Mouse (Mus musculus) hindbrain, embryonic 16.5 days (tissue): ENCODE data around the gene Catsper3. TPM values are rescaled to one million over a fixed set of nuclear protein-coding genes. Genes with fewer than 3 reads are reported as not detected.
A peak's percentile ranks its signal among the peaks of the same experiment; 100 is the strongest.

Experiments
- ATAC-seq: fragments of 200-750 bp; cut with Nextera tagmentation; 2 replicates; pipeline ENCODE4 v1.8.0; 2017; ENCODE audit warnings: moderate TSS enrichment, moderate library complexity
- H3K27ac ChIP-seq: fragments of 300-500 bp; sonication (generic); 2 replicates; pipeline ENCODE4 v1.5.1; 2014; ENCODE audit warnings: low read depth, mild to moderate bottlenecking, control low read depth, low read length, moderate library complexity
- H3K27me3 ChIP-seq: fragments of 300-500 bp; sonication (generic); replicated peaks from 2 replicates; pipeline ENCODE4 v1.6.1; 2014; ENCODE audit warnings: low read length; ENCODE audit not compliant: control insufficient read depth, insufficient read depth
- H3K36me3 ChIP-seq: fragments of 300-500 bp; sonication (generic); 2 replicates; pipeline ENCODE4 v1.6.1; 2014; ENCODE audit warnings: mild to moderate bottlenecking, low read length, moderate library complexity, mixed read lengths; ENCODE audit not compliant: control insufficient read depth, insufficient read depth
- H3K4me1 ChIP-seq: fragments of 300-500 bp; sonication (generic); 2 replicates; pipeline ENCODE4 v1.6.1; 2014; ENCODE audit warnings: low read depth, low read length; ENCODE audit not compliant: control insufficient read depth, insufficient read depth
- H3K4me2 ChIP-seq: fragments of 300-500 bp; sonication (generic); 2 replicates; pipeline ENCODE4 v1.6.1; 2014; ENCODE audit warnings: mild to moderate bottlenecking, low read length, control low read depth, moderate library complexity
- H3K4me3 ChIP-seq: fragments of 300-500 bp; sonication (generic); 2 replicates; pipeline ENCODE4 v1.5.1; 2014; ENCODE audit warnings: mild to moderate bottlenecking, low read length, control low read depth, moderate library complexity
- H3K9ac ChIP-seq: fragments of 300-500 bp; sonication (generic); 2 replicates; pipeline ENCODE4 v1.6.1; 2014; ENCODE audit warnings: low read depth, mild to moderate bottlenecking, control low read depth, low read length, moderate library complexity
- H3K9me3 ChIP-seq: fragments of 300-500 bp; sonication (generic); 2 replicates; pipeline ENCODE4 v1.6.1; 2014; ENCODE audit warnings: mild to moderate bottlenecking, low read length, moderate library complexity; ENCODE audit not compliant: control insufficient read depth
- WGBS: fragments of 180-500 bp; shearing (Covaris S2); extraction: QIAGEN DNeasy Blood & Tissue Kit; methylation state at CpG from one replicate; pipeline ENCODE4 v1.1.7; 2014; 5-methylcytosine and 5-hydroxymethylcytosine counted together
- polyA plus RNA-seq: library from polyadenylated mRNA; unstranded; fragments of >200 nt; fragmentation: Nextera tagmentation; extraction: Ambion mirVana; gene quantifications from 2 replicates; pipeline ENCODE4 v1.2.1, GENCODE M21; 2015

The Catsper3 gene
- polyA plus RNA-seq, 1 experiment from 2014 or later: 0.19 TPM

DNA sequence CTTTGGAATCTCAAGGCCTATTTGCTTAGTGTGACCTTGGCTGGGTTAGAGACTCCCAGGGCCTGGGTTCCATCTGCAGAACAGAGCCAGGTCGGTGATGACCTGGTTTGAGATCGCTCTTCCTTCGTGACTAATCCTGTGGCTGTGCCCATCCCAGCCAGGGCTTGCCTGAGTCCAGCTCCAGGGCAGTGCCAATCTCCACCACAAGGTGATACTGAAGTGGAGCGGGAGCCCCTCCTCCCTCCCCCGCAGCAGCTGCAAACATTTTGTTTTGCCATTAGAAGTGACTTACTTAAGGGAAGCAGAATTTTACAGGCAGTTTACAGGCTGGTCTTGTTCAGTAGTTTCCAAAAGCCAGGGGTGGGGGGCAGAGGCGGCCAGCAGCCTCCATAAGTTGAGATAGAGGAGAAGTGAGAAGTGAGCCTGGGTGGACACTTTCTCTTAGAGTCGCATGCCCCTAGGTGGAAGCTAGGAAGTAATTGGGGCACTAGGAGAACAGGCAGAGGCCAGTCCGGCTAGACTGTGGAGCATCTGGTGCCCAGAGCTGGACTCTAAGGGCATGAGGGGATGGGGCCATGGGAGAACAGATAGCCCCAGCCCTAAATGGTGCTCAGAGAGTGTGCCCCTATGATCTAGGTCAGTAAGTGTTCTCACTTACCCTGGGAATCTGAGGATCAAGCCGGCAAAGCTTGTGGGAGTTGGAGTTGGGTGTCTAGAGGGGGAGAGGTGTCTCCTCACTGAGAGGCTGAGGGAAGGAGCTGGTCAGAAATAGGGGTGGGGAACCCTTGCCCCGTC, 40.0 kb downstream of the Catsper3 start:
- H3K36me3 ChIP-seq: no peaks in the 10 kb centered on the region
- no peak overlapping the region for H3K4me2 ChIP-seq
- H3K9me3 ChIP-seq: no peaks in the 10 kb centered on the region; the same call in 1 of the 2 replicates
- H3K9ac ChIP-seq: no peak overlapping the region
- no peak overlapping the region for H3K4me3 ChIP-seq
- 11% methylated on average over 10 of the region's 10 CpGs for WGBS
- peaks cover 56% of the 10 kb centered on the region for H3K27me3 ChIP-seq
- ATAC-seq: 0 out of 2 replicates have a peak, but pooled peaks have one; percentile 11
- no peaks in the 10 kb centered on the region for H3K4me1 ChIP-seq
- no peak overlapping the region for H3K27ac ChIP-seq

DNA sequence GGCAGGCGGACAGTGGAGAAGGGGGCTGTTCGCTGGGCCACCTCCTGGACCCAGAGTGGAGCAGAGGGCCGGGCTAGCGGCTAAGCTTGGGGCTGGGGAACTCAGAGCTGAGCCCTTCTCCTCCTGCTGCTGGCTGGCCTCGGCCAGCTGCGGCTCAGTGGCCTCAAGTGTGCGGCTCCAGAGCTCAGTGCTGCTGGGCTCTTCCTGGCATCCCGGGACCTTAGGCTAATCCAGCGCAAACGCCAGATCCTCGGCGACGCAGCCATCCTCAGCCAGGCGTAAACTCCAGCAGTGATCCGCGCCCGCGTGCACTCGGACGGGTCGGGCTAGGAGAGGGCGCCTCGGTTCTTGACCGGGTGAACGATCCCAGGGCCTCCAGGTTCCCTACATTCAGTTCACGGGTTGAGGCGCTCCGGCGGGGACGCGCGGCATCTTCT, 40.9 kb downstream of the Catsper3 start:
- H3K4me3 ChIP-seq: no peak overlapping the region
- H3K27me3 ChIP-seq: peaks cover 56% of the 10 kb centered on the region
- H3K9ac ChIP-seq: no peak overlapping the region
- no peaks in the 10 kb centered on the region for H3K36me3 ChIP-seq
- no peak overlapping the region for H3K27ac ChIP-seq
- no peak overlapping the region for H3K4me2 ChIP-seq
- H3K9me3 ChIP-seq: no peaks in the 10 kb centered on the region; the same call in 1 of the 2 replicates
- H3K4me1 ChIP-seq: no peaks in the 10 kb centered on the region
- peak; percentile 41; the same call in 1 of the 2 replicates for ATAC-seq
- 1% methylated on average over 31 of the region's 32 CpGs for whole genome bisulfite sequencing

DNA sequence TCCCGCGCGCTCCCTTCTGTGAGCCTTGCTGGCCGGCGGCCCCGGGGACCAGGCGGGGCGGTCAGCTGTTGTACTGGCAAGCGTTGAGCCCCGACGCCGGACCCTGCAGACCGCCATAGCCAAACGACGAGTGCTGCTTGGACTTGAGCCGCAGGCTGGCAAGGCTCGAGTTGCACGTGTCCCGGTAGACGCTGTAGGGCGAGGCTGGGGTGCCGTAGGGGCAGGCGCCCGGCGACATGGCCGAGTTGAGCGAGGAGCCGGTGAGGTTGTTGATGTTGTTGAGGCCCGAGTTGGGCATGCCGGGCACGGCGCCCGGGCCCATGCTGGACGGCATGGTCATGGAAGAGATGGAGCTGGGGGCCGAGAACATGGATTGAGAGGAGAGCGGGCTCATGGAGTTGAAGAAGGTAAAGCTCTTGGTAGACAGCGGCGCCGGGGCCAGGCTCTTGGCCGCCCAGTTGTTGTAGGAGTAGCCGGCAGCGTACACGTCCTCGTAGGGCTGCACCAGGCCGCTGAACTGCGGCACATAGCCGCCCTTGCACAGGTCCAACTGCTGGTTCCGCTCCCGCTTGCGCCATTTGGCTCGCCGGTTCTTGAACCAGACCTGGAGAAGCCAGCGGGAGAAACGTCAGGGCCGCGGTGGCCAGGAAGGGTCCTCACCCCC, 41.8 kb downstream of the Catsper3 start:
- Histone ChIP-seq H3K27me3 (peaks cover 53% of the 10 kb centered on the region), H3K27ac (no peak overlapping the region), H3K36me3 (no peaks in the 10 kb centered on the region), H3K4me1 (peaks cover 2% of the 10 kb centered on the region), H3K9me3 (no peaks in the 10 kb centered on the region; the same call in 1 of the 2 replicates), H3K4me3 (no peak overlapping the region), H3K9ac (no peak overlapping the region), H3K4me2 (no peak overlapping the region)
- ATAC-seq: peak; percentile 43; the same call in 1 of the 2 replicates
- under 1% methylated on average over 55 of the region's 56 CpGs for WGBS

DNA sequence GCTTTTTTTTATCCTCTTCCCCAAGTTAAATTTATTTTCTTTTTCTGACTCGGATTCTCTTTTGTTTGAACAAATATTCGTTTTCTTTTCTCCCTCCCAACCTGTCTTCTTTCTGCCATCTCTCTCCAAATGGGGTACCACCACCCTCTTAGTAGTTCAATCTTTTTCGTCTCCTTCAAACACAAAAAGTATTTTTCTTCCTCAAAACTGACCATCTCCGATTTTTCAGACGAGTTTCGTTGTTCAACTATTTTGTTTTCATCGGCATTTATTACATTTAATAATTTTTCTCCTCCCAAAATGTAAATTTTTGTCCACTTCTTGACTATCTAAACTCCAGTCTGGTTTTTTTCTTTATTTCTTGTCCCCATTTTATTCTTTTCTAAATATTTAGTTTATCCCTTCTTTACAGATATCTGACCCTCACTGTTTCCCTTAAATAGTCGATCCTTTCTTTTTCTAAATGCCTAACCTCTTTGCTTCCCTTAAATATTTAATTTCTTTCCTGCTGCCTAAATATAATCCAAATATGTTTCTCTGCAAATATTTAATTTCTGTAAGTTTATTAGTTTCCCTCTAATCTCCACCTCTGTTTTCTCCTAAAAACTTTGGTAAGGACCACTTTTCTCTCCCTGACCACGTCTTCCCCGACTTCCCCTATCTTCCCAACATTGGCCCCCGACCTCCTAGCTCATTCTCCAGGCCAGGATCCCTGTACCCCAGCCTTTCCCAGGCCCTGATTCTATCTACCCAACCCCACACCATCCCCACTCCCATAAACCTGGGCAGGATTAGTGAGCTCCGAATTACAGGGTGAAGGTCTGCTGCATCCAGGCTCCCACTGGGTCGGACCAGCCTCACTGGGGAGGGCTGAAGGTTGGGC, 42.7 kb downstream of the Catsper3 start:
- H3K27ac ChIP-seq: no peak overlapping the region
- H3K9me3 ChIP-seq: no peaks in the 10 kb centered on the region; the same call in 1 of the 2 replicates
- H3K4me1 ChIP-seq: peaks cover 3% of the 10 kb centered on the region
- no peak for ATAC-seq
- H3K4me2 ChIP-seq: no peak overlapping the region
- H3K9ac ChIP-seq: no peak overlapping the region
- H3K4me3 ChIP-seq: no peak overlapping the region
- WGBS: 3% methylated on average over 13 of the region's 13 CpGs
- no peaks in the 10 kb centered on the region for H3K36me3 ChIP-seq
- peaks cover 49% of the 10 kb centered on the region for H3K27me3 ChIP-seq

DNA sequence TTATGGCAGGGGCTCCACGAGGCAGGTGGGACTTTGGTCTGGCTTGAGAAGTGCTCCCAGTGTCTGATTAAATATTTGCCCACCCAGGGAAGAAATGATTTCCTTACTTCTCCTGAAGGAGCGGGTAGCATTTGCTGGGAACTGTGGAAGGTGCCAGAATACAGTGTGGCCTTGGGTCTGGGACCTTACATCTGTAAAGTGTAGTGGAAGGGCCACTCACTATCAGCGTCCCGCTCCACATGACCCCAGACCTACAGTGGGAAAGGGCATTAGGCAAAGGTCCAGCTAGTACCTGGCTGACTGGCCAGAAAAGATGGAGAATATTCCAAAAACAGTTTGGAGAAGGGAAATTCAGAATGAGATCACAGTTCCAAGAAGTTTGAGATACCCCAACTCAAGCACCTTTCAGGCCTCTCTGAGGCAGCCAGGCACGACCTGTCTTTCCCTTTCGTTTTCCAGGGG, 43.3 kb downstream of the Catsper3 start:
- Histone ChIP-seq H3K9me3 (no peaks in the 10 kb centered on the region; the same call in 1 of the 2 replicates), H3K4me2 (no peak overlapping the region), H3K4me3 (no peak overlapping the region), H3K4me1 (peaks cover 3% of the 10 kb centered on the region), H3K27ac (no peak overlapping the region), H3K27me3 (peaks cover 49% of the 10 kb centered on the region), H3K36me3 (no peaks in the 10 kb centered on the region), H3K9ac (no peak overlapping the region)
- WGBS: 0% methylated on average over 6 of the region's 6 CpGs
- no peak for ATAC-seq

DNA sequence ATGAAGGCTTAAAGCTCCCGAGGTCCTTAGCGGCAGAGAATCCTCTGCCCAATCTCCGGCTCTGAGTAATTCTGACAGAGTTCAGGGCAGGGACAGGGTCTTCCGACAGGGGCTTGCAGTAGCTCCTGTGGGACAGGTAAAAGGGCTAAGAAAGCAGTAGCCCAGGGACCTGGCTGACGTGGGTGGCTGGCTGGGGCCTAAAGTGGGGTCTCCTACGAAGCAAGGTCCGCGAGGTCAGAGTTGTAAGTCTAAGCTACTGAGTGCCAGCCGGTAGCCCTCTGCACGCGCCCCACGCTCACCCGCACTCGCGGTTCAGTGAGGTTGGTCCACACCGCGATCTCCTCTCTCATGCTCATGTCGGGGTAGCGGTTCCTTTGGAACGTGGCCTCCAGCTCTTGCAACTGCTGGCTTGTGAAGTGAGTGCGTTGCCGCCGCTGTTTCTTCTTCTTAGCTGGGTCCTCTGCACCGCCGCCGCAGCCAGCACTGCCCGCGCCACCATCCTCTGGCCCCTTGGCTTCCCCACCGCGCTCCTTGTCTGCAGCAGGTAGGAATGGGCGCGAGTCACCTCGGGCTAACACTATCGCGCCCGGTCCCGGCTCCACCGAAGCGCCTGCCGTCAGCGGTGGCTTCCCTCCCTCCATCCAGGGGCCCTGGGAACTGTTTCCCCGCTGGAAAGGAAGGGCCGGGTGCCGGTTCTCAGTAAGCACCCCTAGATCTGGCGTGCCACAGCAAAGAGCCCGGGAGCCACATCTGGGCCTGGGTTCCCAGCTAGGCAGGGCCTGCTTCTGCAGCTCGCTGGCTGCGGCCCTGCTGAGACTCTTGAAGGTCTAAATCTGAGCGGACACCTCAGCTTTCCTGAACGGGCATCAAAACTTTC, 44.0 kb downstream of the Catsper3 start:
- Histone ChIP-seq H3K27me3 (peaks cover 49% of the 10 kb centered on the region), H3K4me2 (no peak overlapping the region), H3K27ac (no peak overlapping the region), H3K4me3 (no peak overlapping the region), H3K9ac (no peak overlapping the region), H3K9me3 (no peaks in the 10 kb centered on the region; the same call in 1 of the 2 replicates), H3K36me3 (no peaks in the 10 kb centered on the region), H3K4me1 (peaks cover 3% of the 10 kb centered on the region)
- no peak for ATAC-seq
- WGBS: under 1% methylated on average over 50 of the region's 50 CpGs

DNA sequence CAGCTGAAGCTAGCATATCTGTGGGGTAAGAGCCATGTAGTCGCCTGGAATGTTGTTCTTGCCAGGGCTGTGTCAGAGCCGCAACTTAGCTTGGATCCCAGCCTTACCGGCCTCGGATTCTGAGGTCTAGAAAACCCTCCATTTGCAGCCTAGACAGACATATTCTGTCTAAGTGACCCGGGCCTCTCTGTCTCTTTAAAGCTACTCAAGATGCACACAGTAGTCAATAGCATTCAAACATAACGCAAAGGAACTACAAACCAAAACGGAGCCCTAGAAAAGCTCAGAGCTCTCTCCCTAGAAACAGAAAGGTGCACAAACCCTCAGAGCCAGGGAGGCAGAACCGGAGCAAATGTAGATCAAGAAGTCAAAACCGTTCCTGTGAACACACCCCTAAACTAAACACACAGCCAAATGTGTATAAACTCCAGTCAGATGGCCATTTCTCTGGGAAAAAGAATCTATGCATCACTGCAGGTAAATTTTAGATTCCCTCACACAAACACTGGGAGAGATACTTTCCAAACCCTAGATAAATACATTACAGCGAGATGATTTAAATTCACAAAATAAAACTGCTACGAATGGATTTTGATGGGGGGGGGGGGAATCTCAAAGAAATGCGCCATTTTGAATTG, 44.8 kb downstream of the Catsper3 start:
- WGBS: 3% methylated on average over 12 of the region's 12 CpGs
- Histone ChIP-seq H3K4me1 (peaks cover 3% of the 10 kb centered on the region), H3K9me3 (no peaks in the 10 kb centered on the region; the same call in 1 of the 2 replicates), H3K4me2 (no peak overlapping the region), H3K4me3 (no peak overlapping the region), H3K36me3 (no peaks in the 10 kb centered on the region), H3K27me3 (peaks cover 50% of the 10 kb centered on the region), H3K27ac (no peak overlapping the region), H3K9ac (no peak overlapping the region)
- no peak for ATAC-seq
